Mouse (Mus musculus): ENCODE measurements around the gene Pfpl. TPM values are rescaled to one million over a fixed set of nuclear protein-coding genes. Genes with fewer than 3 reads are reported as not detected.

Pfpl gene
- polyA plus RNA-seq, 1 experiment = not detected

DNA sequence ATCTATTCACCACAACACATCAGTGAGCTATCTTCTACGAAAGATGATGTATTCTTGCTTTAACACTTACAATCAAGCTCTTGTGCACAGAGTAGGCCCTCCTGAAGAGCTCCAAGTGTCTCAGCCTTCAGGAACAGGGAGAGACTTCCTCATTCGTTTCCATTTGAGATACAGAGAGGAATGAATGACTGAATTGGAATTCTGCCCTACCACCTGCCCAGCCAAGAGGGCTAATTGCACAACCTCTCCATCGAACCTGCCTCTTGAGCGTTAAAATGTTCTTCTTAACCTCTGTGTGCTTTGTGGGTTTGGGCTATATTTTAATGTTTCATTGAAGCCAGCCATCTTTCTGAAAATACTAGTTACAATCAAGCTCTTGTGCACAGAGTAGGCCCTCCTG lies 37.0 kb downstream of the Pfpl start:
- no peak for DNase-seq (ENCODE audit: low spot score)

DNA sequence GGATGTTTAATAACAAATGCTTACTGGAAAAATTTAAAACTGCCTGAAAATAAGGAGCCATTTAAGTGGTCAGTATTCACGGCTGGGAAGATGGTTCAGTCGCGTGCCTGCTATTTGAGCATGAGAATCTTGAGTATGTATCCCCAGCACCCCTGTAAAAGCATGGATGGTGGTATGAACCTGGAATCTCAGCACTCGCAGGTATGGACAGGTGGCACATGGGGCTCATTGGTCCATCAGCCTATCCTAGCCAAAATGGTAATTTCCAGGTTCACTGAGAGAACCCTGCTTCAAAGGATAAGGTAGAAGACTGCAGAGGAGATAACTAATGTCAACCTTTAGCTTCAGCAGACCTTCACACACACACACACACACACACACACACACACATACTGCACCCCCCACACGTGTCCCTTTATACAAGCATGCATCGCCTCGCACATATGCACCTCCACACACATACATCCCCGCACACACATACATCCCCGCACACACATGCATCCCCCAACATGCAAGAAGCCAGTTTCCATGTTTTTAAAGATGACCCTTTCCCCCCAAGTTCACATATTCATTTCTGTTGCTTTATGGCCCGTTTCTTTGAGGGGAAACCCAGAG lies 37.9 kb downstream of the Pfpl start:
- no peak for DNase-seq (ENCODE audit: low spot score)

DNA sequence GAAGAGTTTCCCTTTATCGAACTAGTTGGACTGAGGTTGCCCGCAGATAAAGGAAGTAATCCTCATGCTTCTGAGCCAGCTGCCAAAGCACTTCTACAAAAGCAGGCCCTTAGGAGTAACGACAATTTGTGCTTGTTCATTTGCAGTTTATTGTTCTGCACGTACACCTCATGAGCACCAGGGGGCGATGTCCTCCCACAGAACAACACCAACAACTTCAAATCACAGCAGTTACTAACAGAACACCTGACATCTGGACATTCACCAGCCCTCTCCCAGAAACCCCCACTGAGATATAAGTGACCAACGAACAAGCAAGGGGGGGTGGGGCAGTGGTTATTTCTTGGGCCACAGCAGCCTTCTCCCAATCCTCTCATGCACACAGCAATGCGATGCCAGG lies 38.5 kb downstream of the Pfpl start:
- DNase-seq (ENCODE audit: low spot score) = no peak

DNA sequence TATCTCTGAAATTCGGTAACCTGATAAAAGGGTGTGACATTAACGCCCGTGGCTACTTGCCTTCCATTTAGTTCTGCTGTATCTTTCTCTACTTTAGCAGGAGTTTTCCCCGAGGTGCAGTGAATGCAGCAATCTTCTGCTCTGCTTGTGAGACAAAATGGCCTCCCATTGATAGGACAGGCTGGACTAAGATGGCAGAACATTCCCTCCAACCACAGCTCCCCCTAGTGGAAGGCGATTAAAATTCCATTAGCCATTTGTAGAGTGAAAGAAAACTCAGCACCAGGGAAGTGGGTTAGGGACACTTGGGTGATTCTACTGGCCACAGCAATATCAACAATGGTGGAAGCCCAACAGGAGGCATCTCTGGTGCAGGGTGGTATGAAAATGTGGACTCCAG lies 39.7 kb downstream of the Pfpl start:
- no peak for DNase-seq (ENCODE audit: low spot score)

DNA sequence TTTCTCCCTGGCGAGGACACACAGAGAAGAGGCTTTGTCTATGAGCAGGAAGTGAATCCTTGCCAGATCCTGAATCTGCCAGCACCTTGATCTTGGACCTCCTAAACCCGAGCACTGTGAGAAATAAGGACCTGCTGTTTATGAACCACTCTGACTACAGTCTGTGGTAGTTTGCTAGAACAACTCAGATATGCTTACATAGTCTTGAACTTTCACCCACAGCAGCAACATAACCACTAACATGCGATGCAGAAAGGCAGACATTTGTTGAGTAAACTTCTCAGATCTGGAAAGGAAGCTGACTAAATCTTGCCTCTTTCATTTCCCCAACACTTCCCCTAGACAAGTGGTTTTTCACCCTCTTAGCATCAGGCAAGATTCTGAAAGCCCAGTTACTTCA lies 44.2 kb downstream of the Pfpl start:
- DNase-seq (ENCODE audit: low spot score) = no peak

DNA sequence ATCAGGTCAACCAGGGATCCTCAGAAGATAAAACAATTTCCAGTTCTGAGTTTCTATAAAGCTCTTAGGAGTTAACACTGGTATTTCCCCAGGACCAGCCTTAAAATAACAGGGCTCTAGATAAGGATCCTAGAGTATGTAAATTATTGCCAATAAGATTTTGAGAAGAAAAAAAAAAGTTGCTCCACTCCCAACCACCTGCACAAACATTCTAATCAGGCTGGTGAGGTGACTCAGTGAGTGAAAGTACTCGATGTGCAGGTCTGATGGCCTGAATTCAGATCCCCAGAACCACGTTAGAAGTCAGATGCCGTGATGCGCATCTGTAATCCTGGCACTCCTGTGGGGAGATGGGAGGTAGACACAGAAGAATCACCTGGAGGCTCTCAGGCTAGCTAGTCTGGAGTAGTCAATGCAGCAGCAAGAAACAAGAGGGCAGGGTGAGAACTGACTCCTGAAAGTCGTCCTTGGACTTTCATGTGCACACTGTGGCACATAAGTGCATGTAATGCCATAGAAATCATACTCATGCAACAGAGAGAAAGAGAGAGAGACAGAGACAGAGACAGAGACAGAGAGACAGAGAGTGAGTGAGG lies 44.8 kb downstream of the Pfpl start:
- no peak for DNase-seq (ENCODE audit: low spot score)

DNA sequence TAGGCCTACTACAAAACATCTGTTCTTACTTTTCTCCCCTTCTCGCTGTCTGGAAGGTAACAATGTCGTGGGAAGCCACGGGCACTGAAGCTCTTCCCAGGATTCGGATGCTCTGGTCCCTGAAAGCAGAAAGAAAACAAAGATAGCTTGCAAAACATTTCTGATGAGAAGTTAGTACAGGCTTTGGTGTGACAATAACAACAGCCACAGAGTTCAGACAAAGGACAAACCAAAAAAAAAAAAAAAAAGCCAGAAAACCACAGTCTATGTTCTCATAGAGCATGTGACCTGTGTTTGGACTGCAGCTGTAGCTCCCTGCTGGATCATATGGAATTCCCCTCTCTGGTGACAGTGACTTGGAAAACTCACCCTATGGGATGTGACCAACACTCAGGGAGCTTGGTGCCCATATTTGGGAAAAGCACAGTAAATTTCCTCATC lies 45.5 kb downstream of the Pfpl start:
- no peak for DNase-seq (ENCODE audit: low spot score)

DNA sequence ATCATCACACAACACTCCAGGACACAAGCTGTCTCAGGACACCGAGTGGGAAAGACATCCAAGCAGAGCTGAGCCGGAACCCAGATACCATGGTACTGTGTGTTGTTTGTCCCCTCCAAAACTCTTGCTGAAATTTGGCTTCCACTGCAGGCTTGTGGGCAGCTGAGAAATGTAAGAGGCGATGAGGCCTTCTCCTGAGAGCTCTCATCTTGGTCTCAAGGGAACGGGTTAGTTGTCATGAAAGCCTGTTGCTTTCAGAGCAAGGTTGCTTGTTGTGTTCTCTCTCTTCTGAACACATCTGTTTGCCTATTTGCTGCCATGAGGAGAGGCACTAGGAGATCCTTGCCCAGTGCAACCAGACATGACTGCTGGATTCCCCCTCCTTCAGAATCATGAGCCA lies 46.2 kb downstream of the Pfpl start:
- DNase-seq (ENCODE audit: low spot score) = no peak

DNA sequence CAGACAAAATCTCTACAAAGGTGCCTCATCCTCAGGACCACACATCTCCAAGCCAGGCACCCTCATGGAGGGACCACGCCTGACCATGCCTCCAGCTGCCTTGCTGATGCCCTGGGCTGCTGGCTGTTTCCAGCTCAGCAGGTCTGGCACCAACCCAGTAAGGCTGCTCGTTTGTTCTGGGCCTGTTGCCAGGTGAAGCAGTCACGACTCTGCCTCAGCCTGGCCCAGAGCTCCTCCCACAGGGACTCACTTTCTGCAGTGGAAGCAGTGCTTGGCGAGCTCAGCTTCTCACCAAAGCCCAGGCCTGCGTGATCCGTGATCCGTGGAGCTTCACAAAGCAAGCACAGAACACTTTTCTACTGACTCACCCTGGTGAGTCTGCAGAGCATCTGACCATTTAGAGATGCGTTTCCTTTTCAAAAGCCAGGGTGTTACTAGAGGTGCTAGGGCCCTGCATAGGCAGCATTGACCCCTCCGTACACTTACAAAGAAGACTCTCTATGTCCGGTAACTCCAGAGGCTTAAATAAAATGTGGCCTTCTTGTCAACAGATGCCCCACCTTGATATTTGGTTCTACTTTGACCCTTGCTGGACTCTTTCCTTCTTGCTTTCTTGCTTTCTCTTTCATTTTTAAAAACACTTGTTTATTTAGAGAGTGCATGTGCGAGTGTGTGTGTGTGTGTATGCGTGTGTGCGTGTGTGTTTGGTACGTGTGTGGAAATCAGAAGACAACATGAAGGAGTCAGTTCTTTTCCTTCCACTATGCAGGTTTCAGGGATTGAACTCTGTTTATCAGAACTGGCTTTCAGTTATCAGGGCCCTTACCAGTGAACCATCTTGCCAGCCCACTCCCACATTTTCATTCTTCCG lies 47.9 kb downstream of the Pfpl start:
- peak; percentile 73 for DNase-seq (ENCODE audit: low spot score)

DNA sequence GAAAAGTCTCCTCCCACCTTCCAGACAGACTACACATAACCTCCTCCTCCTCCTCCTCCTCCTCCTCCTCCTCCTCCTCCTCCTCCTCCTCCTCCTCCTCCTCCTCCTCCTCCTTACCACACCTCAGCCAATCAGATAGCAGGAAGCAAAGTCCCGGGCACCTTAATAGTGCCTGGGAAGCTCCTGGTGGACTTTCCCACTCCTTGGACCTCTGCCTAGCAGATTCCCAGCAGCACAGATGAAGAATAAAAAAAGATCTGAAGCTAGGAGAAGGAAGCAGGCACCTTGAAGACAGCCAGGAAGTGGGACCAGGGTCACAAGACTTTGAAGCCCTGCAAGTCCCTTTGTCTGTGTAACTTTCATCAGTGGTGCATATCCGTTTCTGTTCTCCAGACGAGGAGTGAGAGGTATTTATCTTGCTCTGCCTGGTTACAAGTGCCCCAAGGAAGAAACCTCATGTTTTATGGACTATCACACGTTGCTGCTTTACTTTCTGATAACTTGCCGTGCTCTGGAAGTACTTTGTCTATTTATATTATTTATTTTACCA lies 49.1 kb downstream of the Pfpl start:
- DNase-seq (ENCODE audit: low spot score) = no peak

DNA sequence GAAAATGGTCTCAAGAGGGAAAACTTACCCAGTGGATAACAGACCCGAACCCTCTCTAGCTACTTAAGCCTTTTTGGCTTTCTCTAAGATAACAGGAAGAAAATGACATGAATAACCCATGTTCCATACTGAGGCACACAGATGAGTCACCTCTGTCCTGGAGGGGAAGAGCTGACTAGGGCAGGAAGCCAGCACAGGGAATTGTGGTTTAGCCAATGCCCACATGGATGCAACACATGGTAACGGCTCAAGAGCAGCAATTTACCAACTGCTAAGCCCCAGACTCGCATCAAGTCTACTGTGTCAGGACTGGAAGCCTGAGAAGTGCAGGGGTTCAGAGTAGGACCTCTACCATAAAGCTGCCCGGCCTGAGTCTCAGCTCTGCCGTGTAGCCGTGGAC lies 50.7 kb downstream of the Pfpl start:
- no peak for DNase-seq (ENCODE audit: low spot score)

Other genes with a start within 250 kb of the Pfpl start
- not detected in 2 replicates for gene Olfr1431, start 227.3 kb upstream of the Pfpl start, polyA plus RNA-seq (2012; rRNA removed)
- not detected in 2 replicates for gene Olfr1432, start 195.3 kb upstream of the Pfpl start, polyA plus RNA-seq (2012; rRNA removed)
- not detected in 2 replicates for gene Olfr262, start 186.2 kb upstream of the Pfpl start, polyA plus RNA-seq (2012; rRNA removed)
- gene Olfr235, start 166.9 kb upstream of the Pfpl start, polyA plus RNA-seq (2012; rRNA removed) = not detected in 2 replicates
- gene Olfr1434, start 148.1 kb upstream of the Pfpl start, polyA plus RNA-seq (2012; rRNA removed) = not detected in 2 replicates
- gene Olfr1436, start 128.8 kb upstream of the Pfpl start, polyA plus RNA-seq (2012; rRNA removed) = not detected in 2 replicates
- gene Olfr1437, start 102.8 kb upstream of the Pfpl start, polyA plus RNA-seq (2012; rRNA removed) = not detected in 2 replicates
- gene Olfr1438-ps1, start 92.0 kb upstream of the Pfpl start, polyA plus RNA-seq (2012; rRNA removed) = not detected in 2 replicates
- gene Olfr1440, start 40.6 kb upstream of the Pfpl start, polyA plus RNA-seq (2012; rRNA removed) = not detected in 2 replicates
- gene Olfr1441, start 10.5 kb upstream of the Pfpl start, polyA plus RNA-seq (2012; rRNA removed) = not detected in 2 replicates
- 11.6 and 15.2 TPM in 2 replicates for gene Mpeg1, start 32.9 kb downstream of the Pfpl start, polyA plus RNA-seq (2012; rRNA removed)
- 12.6 and 16.8 TPM in 2 replicates for gene Dtx4, start 73.5 kb downstream of the Pfpl start, polyA plus RNA-seq (2012; rRNA removed)
- 5.8 and 6.2 TPM in 2 replicates for gene Fam111a, start 117.8 kb downstream of the Pfpl start, polyA plus RNA-seq (2012; rRNA removed)
- gene Gm4952, start 172.1 kb downstream of the Pfpl start, polyA plus RNA-seq (2012; rRNA removed) = not detected in 2 replicates
- 0.14 and 0.15 TPM in 2 replicates for gene Glyat, start 205.4 kb downstream of the Pfpl start, polyA plus RNA-seq (2012; rRNA removed)
- not detected in 2 replicates for gene Olfr1442, start 242.5 kb downstream of the Pfpl start, polyA plus RNA-seq (2012; rRNA removed)